Comparison of ENCODE assay signal across 7 mouse cellular contexts in the genomic region with DNA sequence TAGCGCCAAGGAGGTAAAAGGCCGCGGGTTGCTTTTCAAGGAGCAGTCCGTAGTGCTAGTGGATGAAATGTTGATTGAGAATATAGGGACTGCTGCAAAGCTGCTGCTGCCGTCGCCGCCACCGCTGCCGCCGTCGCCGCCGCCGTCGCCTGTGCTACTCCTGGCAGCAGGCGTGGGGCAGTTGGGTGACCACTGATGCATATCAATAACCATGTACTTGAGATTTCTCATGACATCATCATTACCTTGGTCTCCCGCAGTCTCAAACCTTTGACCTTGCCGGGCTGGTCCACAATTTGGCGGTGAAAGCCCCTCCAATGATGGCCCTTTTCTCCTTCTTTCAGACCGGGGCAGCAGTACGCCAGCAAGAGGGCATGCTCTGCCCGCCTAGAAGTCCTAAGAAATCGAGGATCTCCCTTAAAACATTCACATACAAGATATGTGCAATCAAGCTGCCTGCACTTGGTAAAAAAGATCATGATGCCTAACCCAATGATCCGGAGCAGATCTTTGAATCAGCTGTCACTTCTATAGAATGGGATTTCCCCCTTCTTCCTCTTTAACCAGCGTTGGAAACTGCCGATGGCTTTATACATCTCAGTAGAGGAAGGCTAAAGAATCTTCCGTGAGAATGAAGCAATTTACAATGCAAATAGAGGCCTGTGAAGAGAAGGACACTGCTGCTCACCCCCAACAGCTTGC.
A peak's percentile ranks its signal among the peaks of the same experiment; 100 is the strongest.
DNase-seq lines count a peak whose midpoint lies in the region; ATAC-seq and TF ChIP-seq lines count a peak whose summit lies in the region.

No protein-coding gene starts in this region.

- H3K9me3 ChIP-seq in lung, embryonic 14.5 days (ENCODE audit: low read depth, low read length): no peaks in the 10 kb centered on the region
- H3K9me3 ChIP-seq in hindbrain, embryonic 12.5 days (replicated peaks): no peaks in the 10 kb centered on the region
- H3K9me3 ChIP-seq in midbrain, embryonic 15.5 days: no peaks in the 10 kb centered on the region

- H3K36me3 ChIP-seq in lung, embryonic 14.5 days (ENCODE audit: insufficient read depth): no peaks in the 10 kb centered on the region
- no peaks in the 10 kb centered on the region; the same call in 1 of the 2 replicates for H3K36me3 ChIP-seq in hindbrain, embryonic 12.5 days
- H3K36me3 ChIP-seq in midbrain, embryonic 15.5 days (replicated peaks): no peaks in the 10 kb centered on the region

- no peak for TF ChIP-seq CTCF in lung, embryonic 14.5 days (IDR thresholded peaks at IDR 0.05; ENCODE audit: low read depth)

- no peak for ATAC-seq in lung, embryonic 14.5 days (ENCODE audit: insufficient read depth)
- no peak for ATAC-seq in hindbrain, embryonic 12.5 days (ENCODE audit: low FRiP score)
- ATAC-seq in midbrain, embryonic 15.5 days (replicated peaks): no peak
- no peak for ATAC-seq in monocyte, adult 5-6 weeks (replicated peaks; ENCODE audit: insufficient number of reproducible peaks, low FRiP score, low TSS enrichment, poor library complexity, severe bottlenecking)

- no peak overlapping the region for H3K27ac ChIP-seq in lung, embryonic 14.5 days (ENCODE audit: low read depth)
- H3K27ac ChIP-seq in hindbrain, embryonic 12.5 days: peak overlapping the region; percentile 97
- H3K27ac ChIP-seq in midbrain, embryonic 15.5 days: peak overlapping the region; percentile 89

- peak overlapping the region; percentile 43; the same call in 1 of the 2 replicates for H3K4me2 ChIP-seq in lung, embryonic 14.5 days
- peak overlapping the region; percentile 60 for H3K4me2 ChIP-seq in hindbrain, embryonic 12.5 days (replicated peaks)
- H3K4me2 ChIP-seq in midbrain, embryonic 15.5 days: peak overlapping the region; percentile 64

- 1% methylated on average over 27 of the region's 27 CpGs for WGBS in lung, embryonic 14.5 days
- under 1% methylated on average over 27 of the region's 27 CpGs for WGBS in hindbrain, embryonic 12.5 days
- WGBS in midbrain, embryonic 15.5 days: under 1% methylated on average over 27 of the region's 27 CpGs

- H3K4me1 ChIP-seq in lung, embryonic 14.5 days (ENCODE audit: insufficient read depth): no peaks in the 10 kb centered on the region
- H3K4me1 ChIP-seq in hindbrain, embryonic 12.5 days: 0 out of 2 replicates have a peak, but pooled peaks cover 4% of the 10 kb centered on the region
- 0 out of 2 replicates have a peak, but pooled peaks cover 7% of the 10 kb centered on the region for H3K4me1 ChIP-seq in midbrain, embryonic 15.5 days

- H3K4me3 ChIP-seq in lung, embryonic 14.5 days (ENCODE audit: low read depth, low read length): peak overlapping the region; percentile 15; the same call in 1 of the 2 replicates
- H3K4me3 ChIP-seq in hindbrain, embryonic 12.5 days: peak overlapping the region; percentile 46
- peak overlapping the region; percentile 47 for H3K4me3 ChIP-seq in midbrain, embryonic 15.5 days

- no peak overlapping the region for H3K9ac ChIP-seq in lung, embryonic 14.5 days
- H3K9ac ChIP-seq in hindbrain, embryonic 12.5 days: peak overlapping the region; percentile 88
- H3K9ac ChIP-seq in midbrain, embryonic 15.5 days: peak overlapping the region; percentile 65

- H3K27me3 ChIP-seq in lung, embryonic 14.5 days (ENCODE audit: insufficient read depth, low read length): peaks cover 78% of the 10 kb centered on the region
- no peaks in the 10 kb centered on the region for H3K27me3 ChIP-seq in hindbrain, embryonic 12.5 days
- no peaks in the 10 kb centered on the region for H3K27me3 ChIP-seq in midbrain, embryonic 15.5 days (replicated peaks)

- DNase-seq in lung, embryonic 14.5 days: no peak
- no peak for DNase-seq in lung, postnatal 10 days
- DNase-seq in cerebellum, postnatal 10 days: peak; percentile 82 to 84
- no peak for DNase-seq in thymus, postnatal 4 days

Comparison
In these comparisons a context has a peak if more than half of its experiments do, and no peak if none do; other contexts are left out.
1. DNase-seq: peak in cerebellum, postnatal 10 days (2 of 2); none in lung, embryonic 14.5 days (single experiment), lung, postnatal 10 days (single experiment) and thymus, postnatal 4 days (single experiment).
2. Peak in every context shown above with its lines, with median percentiles within 50 percentile points of each other: H3K4me2 ChIP-seq and H3K4me3 ChIP-seq.